Mouse (Mus musculus): ENCODE data around the gene Gm33543. TPM values are rescaled to one million over a fixed set of nuclear protein-coding genes. Genes with fewer than 3 reads are reported as not detected.
A peak's percentile ranks its signal among the peaks of the same experiment; 100 is the strongest.

Gene Gm33543
- polyA plus RNA-seq, 1 experiment from 2014 or later = not detected

- Histone ChIP-seq H3K27me3 (ENCODE audit: control insufficient read depth, insufficient read depth, low read length) (no peaks in the 10 kb centered on the region), H3K4me3 (ENCODE audit: low read depth, low read length) (no peak overlapping the region), H3K4me1 (replicated peaks; ENCODE audit: control insufficient read depth, insufficient read depth, low read length) (no peaks in the 10 kb centered on the region), H3K4me2 (ENCODE audit: low read depth, low read length, severe bottlenecking) (no peak overlapping the region), H3K9me3 (ENCODE audit: control insufficient read depth, low read length) (no peaks in the 10 kb centered on the region), H3K36me3 (ENCODE audit: control insufficient read depth, insufficient read depth, low read length) (no peaks in the 10 kb centered on the region), H3K27ac (ENCODE audit: low read depth, low read length) (no peak overlapping the region), H3K9ac (ENCODE audit: low read length) (no peak overlapping the region)
- 43% methylated on average over 9 of the region's 9 CpGs for WGBS
- 0 out of 2 replicates have a peak, but pooled peaks have one; percentile 27 for ATAC-seq (replicated peaks; ENCODE audit: low FRiP score)
- DNase-seq (ENCODE audit: low spot score) = no peak
Observed at GRCm38 (mm10) chr10:95817419-95818161, 25.1 kb downstream of the Gm33543 start.

DNA sequence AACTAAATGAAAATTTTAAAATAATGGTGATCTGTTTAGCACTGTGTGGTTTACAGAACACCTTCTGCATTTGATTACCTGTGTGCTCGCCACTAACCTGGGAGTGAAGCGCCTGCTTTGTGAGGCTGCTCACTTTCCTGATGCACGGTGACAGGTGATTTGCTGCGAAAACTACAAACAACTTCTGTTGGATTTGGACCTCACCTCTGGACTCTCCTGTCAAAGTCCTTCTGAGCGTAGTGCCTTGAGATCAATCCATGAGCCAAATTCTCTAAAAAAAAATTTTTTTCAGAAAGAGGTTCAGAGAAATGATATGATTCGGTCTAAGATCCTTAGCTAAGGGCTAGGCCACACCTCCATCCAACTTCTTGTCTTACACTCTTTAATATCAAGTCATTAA lies 28.4 kb downstream of the Gm33543 start:
- H3K27ac ChIP-seq (ENCODE audit: low read depth, low read length) = no peak overlapping the region
- ATAC-seq (replicated peaks; ENCODE audit: low FRiP score) (no peak), DNase-seq (ENCODE audit: low spot score) (no peak)
- H3K4me3 ChIP-seq (ENCODE audit: low read depth, low read length) = no peak overlapping the region
- H3K27me3 ChIP-seq (ENCODE audit: control insufficient read depth, insufficient read depth, low read length) = no peaks in the 10 kb centered on the region
- no peak overlapping the region for H3K9ac ChIP-seq (ENCODE audit: low read length)
- 95% methylated on average over 6 of the region's 6 CpGs for WGBS
- H3K4me2 ChIP-seq (ENCODE audit: low read depth, low read length, severe bottlenecking) = no peak overlapping the region
- no peaks in the 10 kb centered on the region for H3K9me3 ChIP-seq (ENCODE audit: control insufficient read depth, low read length)
- no peaks in the 10 kb centered on the region for H3K36me3 ChIP-seq (ENCODE audit: control insufficient read depth, insufficient read depth, low read length)
- H3K4me1 ChIP-seq (replicated peaks; ENCODE audit: control insufficient read depth, insufficient read depth, low read length) = no peaks in the 10 kb centered on the region

GRCm38 (mm10) chr10:95811869-95812268 lies 30.9 kb downstream of the Gm33543 start:
- Histone ChIP-seq H3K4me1 (replicated peaks; ENCODE audit: control insufficient read depth, insufficient read depth, low read length) (no peaks in the 10 kb centered on the region), H3K27me3 (ENCODE audit: control insufficient read depth, insufficient read depth, low read length) (no peaks in the 10 kb centered on the region), H3K27ac (ENCODE audit: low read depth, low read length) (no peak overlapping the region), H3K4me2 (ENCODE audit: low read depth, low read length, severe bottlenecking) (no peak overlapping the region), H3K9ac (ENCODE audit: low read length) (no peak overlapping the region), H3K4me3 (ENCODE audit: low read depth, low read length) (no peak overlapping the region), H3K9me3 (ENCODE audit: control insufficient read depth, low read length) (no peaks in the 10 kb centered on the region), H3K36me3 (ENCODE audit: control insufficient read depth, insufficient read depth, low read length) (no peaks in the 10 kb centered on the region)
- ATAC-seq (replicated peaks; ENCODE audit: low FRiP score) = no peak
- 53% methylated on average over 4 of the region's 4 CpGs for WGBS
- no peak for DNase-seq (ENCODE audit: low spot score)

GRCm38 (mm10) chr10:95801443-95801811 lies 41.3 kb downstream of the Gm33543 start:
- 50% methylated on average over 2 of the region's 2 CpGs for WGBS
- no peak for DNase-seq (ENCODE audit: low spot score)

GRCm38 (mm10) chr10:95800693-95801442 lies 41.9 kb downstream of the Gm33543 start:
- no peaks in the 10 kb centered on the region for H3K27me3 ChIP-seq (ENCODE audit: control insufficient read depth, insufficient read depth, low read length)
- no peaks in the 10 kb centered on the region for H3K4me1 ChIP-seq (replicated peaks; ENCODE audit: control insufficient read depth, insufficient read depth, low read length)
- H3K27ac ChIP-seq (ENCODE audit: low read depth, low read length) = no peak overlapping the region
- WGBS = 72% methylated on average over 7 of the region's 7 CpGs
- DNase-seq (ENCODE audit: low spot score) (no peak), ATAC-seq (replicated peaks; ENCODE audit: low FRiP score) (no peak)
- H3K9ac ChIP-seq (ENCODE audit: low read length) = no peak overlapping the region
- no peak overlapping the region for H3K4me2 ChIP-seq (ENCODE audit: low read depth, low read length, severe bottlenecking)
- H3K36me3 ChIP-seq (ENCODE audit: control insufficient read depth, insufficient read depth, low read length) = no peaks in the 10 kb centered on the region
- H3K9me3 ChIP-seq (ENCODE audit: control insufficient read depth, low read length) = no peaks in the 10 kb centered on the region
- H3K4me3 ChIP-seq (ENCODE audit: low read depth, low read length) = no peak overlapping the region

More at GRCm38 (mm10) chr10:95801443-95801811, 41.3 kb downstream of the Gm33543 start:
- H3K4me2 ChIP-seq (ENCODE audit: low read depth, low read length, severe bottlenecking) = no peak overlapping the region
- H3K4me1 ChIP-seq (replicated peaks; ENCODE audit: control insufficient read depth, insufficient read depth, low read length) = no peaks in the 10 kb centered on the region
- no peaks in the 10 kb centered on the region for H3K36me3 ChIP-seq (ENCODE audit: control insufficient read depth, insufficient read depth, low read length)
- no peaks in the 10 kb centered on the region for H3K9me3 ChIP-seq (ENCODE audit: control insufficient read depth, low read length)
- H3K27ac ChIP-seq (ENCODE audit: low read depth, low read length) = no peak overlapping the region
- H3K27me3 ChIP-seq (ENCODE audit: control insufficient read depth, insufficient read depth, low read length) = no peaks in the 10 kb centered on the region
- no peak for ATAC-seq (replicated peaks; ENCODE audit: low FRiP score)
- H3K9ac ChIP-seq (ENCODE audit: low read length) = no peak overlapping the region
- H3K4me3 ChIP-seq (ENCODE audit: low read depth, low read length) = no peak overlapping the region

DNA sequence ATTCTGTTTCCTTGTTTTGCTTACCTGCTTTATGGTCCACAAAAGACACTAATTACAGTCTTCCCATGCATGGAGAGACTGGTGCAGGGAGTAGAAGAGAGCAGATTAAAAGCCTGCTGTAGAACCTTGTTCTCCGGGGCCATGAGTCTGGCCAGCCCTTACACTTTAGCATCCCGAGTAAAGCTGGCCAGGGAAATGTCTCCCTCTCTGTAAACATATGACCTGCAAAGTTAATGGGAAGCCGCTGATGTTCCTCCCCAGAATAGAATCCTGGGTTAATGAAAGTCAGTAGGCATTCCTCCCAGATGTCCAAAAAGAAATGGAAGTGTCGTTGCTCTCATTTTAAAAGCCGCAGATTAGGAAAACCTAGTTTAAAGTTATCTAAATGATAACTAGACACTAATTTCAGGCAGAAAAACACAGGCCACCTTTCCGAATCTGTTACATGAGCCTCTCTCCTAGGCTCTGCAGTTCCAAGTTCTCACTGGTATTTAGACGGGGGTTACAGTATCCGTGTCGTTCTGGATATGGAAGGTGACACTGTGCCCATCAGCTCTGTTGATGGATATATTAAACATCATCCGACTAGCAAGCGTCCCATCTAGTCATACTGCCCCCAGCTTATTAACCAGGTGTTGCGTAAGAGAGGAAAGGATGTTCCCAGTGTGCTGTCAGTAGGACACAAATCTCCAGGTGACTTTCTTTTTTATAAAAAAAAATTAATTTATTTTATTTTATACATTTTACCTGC lies 44.9 kb downstream of the Gm33543 start:
- H3K9me3 ChIP-seq (ENCODE audit: control insufficient read depth, low read length) = no peaks in the 10 kb centered on the region
- no peak for ATAC-seq (replicated peaks; ENCODE audit: low FRiP score)

GRCm38 (mm10) chr10:95795500-95795899 lies 47.2 kb downstream of the Gm33543 start:
- ATAC-seq (replicated peaks; ENCODE audit: low FRiP score) (no peak), DNase-seq (ENCODE audit: low spot score) (no peak)
- 88% methylated on average over 4 of the region's 4 CpGs for WGBS
- H3K9ac ChIP-seq (ENCODE audit: low read length) = no peak overlapping the region
- no peaks in the 10 kb centered on the region for H3K36me3 ChIP-seq (ENCODE audit: control insufficient read depth, insufficient read depth, low read length)
- no peaks in the 10 kb centered on the region for H3K9me3 ChIP-seq (ENCODE audit: control insufficient read depth, low read length)
- H3K4me1 ChIP-seq (replicated peaks; ENCODE audit: control insufficient read depth, insufficient read depth, low read length) = no peaks in the 10 kb centered on the region
- H3K27ac ChIP-seq (ENCODE audit: low read depth, low read length) = no peak overlapping the region
- no peak overlapping the region for H3K4me3 ChIP-seq (ENCODE audit: low read depth, low read length)
- H3K27me3 ChIP-seq (ENCODE audit: control insufficient read depth, insufficient read depth, low read length) = no peaks in the 10 kb centered on the region
- no peak overlapping the region for H3K4me2 ChIP-seq (ENCODE audit: low read depth, low read length, severe bottlenecking)

More for the DNA sequence above, 44.9 kb downstream of the Gm33543 start:
- WGBS = 95% methylated on average over 12 of the region's 12 CpGs
- DNase-seq (ENCODE audit: low spot score) = no peak
- Histone ChIP-seq H3K9ac (ENCODE audit: low read length) (no peak overlapping the region), H3K4me3 (ENCODE audit: low read depth, low read length) (no peak overlapping the region), H3K4me2 (ENCODE audit: low read depth, low read length, severe bottlenecking) (no peak overlapping the region), H3K36me3 (ENCODE audit: control insufficient read depth, insufficient read depth, low read length) (no peaks in the 10 kb centered on the region), H3K27ac (ENCODE audit: low read depth, low read length) (no peak overlapping the region), H3K4me1 (replicated peaks; ENCODE audit: control insufficient read depth, insufficient read depth, low read length) (no peaks in the 10 kb centered on the region), H3K27me3 (ENCODE audit: control insufficient read depth, insufficient read depth, low read length) (no peaks in the 10 kb centered on the region)

- WGBS = 86% methylated on average over 6 of the region's 6 CpGs
- DNase-seq (ENCODE audit: low spot score) (no peak), ATAC-seq (replicated peaks; ENCODE audit: low FRiP score) (no peak)
- Histone ChIP-seq H3K4me2 (ENCODE audit: low read depth, low read length, severe bottlenecking) (no peak overlapping the region), H3K4me1 (replicated peaks; ENCODE audit: control insufficient read depth, insufficient read depth, low read length) (no peaks in the 10 kb centered on the region), H3K4me3 (ENCODE audit: low read depth, low read length) (no peak overlapping the region), H3K27ac (ENCODE audit: low read depth, low read length) (no peak overlapping the region), H3K27me3 (ENCODE audit: control insufficient read depth, insufficient read depth, low read length) (no peaks in the 10 kb centered on the region), H3K9ac (ENCODE audit: low read length) (no peak overlapping the region), H3K9me3 (ENCODE audit: control insufficient read depth, low read length) (no peaks in the 10 kb centered on the region), H3K36me3 (ENCODE audit: control insufficient read depth, insufficient read depth, low read length) (no peaks in the 10 kb centered on the region)
Observed at GRCm38 (mm10) chr10:95794706-95795105, 48.0 kb downstream of the Gm33543 start.

Measured in forebrain, embryonic 11.5 days (tissue).